Mouse (Mus musculus) CH12.LX (cell line): ENCODE measurements around the gene Pimreg.

ENCODE experiments used
- CTCF ChIP-seq, 2 experiments: IDR thresholded peaks in 1 of 2; conservative IDR thresholded peaks in 1 of 2; 2 replicates each; pipeline ENCODE4 v1.5.1; 2011 to 2012; ENCODE audit warnings: low read depth in 2 of 2, low read length in 2 of 2, improper control_type of control experiment in 1 of 2, inconsistent platforms in 1 of 2, mild to moderate bottlenecking in 1 of 2, moderate library complexity in 1 of 2
- MAZ ChIP-seq: IDR thresholded peaks from 2 replicates; pipeline ENCODE4 v1.6.1; 2012; ENCODE audit warnings: low read depth, mild to moderate bottlenecking, inconsistent platforms, low read length, improper control_type of control experiment, moderate library complexity
- RCOR1 ChIP-seq: conservative IDR thresholded peaks from 2 replicates; pipeline ENCODE4 v1.6.1; 2012; ENCODE audit warnings: low read depth, mild to moderate bottlenecking, inconsistent platforms, low read length, improper control_type of control experiment
- SMC3 ChIP-seq: IDR thresholded peaks from 2 replicates; pipeline ENCODE4 v1.6.1; 2011; ENCODE audit warnings: low read depth, low read length, improper control_type of control experiment
- USF2 ChIP-seq: conservative IDR thresholded peaks from 2 replicates; pipeline ENCODE4 v1.6.1; 2011; ENCODE audit warnings: low read depth, low read length, improper control_type of control experiment

DNA sequence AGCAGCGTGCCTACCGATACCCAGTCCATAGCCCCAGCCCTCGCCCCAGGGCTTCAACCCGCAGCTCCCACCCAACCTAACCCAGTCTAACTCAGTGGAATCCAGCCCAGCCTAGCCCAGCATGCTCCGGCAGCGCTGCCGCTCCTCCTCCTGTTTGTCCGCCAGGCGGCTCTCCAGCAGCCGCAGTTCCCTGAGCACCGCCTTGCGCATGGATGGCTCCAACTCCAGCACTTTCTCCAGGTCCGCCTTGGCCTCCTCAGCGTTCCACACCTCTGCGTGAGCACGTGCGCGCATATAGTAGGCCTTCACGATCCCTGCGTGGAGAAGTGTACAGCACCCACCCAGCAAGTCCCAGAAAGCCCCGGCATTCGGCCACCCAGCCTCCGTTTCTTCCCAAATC is 12.7 kb upstream of the Pimreg start:
- no peak for TF ChIP-seq USF2
- no peak for TF ChIP-seq MAZ
- TF ChIP-seq RCOR1: no peak
- TF ChIP-seq SMC3: no peak
- TF ChIP-seq CTCF (conservative IDR thresholded peaks at IDR 0.05 in 1 of 2, IDR thresholded peaks at IDR 0.05 in 1 of 2; ENCODE audit: low read depth in 2 of 2, low read length in 2 of 2): no peak
